Mouse (Mus musculus): Measurements from ENCODE around the gene Sall1.

Sall1 gene

GRCm38 (mm10) chr8:88991780-88992509 lies 52.0 kb downstream of the Sall1 start:
- no peak for DNase-seq (ENCODE audit: low read depth, low spot score)

DNA sequence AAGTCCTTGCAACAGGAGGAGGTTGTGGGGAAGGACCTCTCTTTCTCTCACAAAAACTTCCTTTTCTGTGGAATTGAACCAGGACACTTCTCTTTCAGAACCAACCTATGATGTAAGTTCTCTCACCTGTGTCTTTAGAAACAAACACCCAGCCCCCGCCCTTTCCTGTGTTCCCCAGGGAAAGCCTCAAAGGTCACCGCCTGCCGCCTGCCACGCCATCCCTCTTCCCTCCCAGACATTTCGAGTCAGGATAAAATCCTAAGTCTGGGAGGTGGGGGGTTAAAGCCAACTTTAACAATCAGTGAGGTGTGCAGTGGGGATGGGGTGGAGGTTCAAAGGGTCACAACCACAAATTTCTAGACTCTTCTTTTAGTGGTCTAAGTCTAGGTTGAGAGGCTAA lies 52.8 kb downstream of the Sall1 start:
- DNase-seq (ENCODE audit: low read depth, low spot score) = no peak

- DNase-seq (ENCODE audit: low read depth, low spot score) = no peak
These were observed 55.0 kb downstream of the Sall1 start for GRCm38 (mm10) chr8:88989002-88989401.

GRCm38 (mm10) chr8:88983468-88983867 lies 60.5 kb downstream of the Sall1 start:
- DNase-seq (ENCODE audit: low read depth, low spot score) = no peak

Data from CD4-positive helper T cell, adult 2 months (primary cell).